Mouse (Mus musculus) yolk sac, embryonic 10.5 days (tissue): Measurements from ENCODE around the gene Igsf3.

Experiments
- DNase-seq: peaks from one replicate; pipeline ENCODE4 v3.0.0-alpha.2; 2017; ENCODE audit warnings: low spot score

The Igsf3 gene

GRCm38 (mm10) chr3:101372345-101372980 is 4.4 kb upstream of the Igsf3 start:
- DNase-seq, result peak; percentile 46

- no peak for DNase-seq
Observed at GRCm38 (mm10) chr3:101377256-101378024, 557 bp downstream of the Igsf3 start.

GRCm38 (mm10) chr3:101378102-101378501 is 1.2 kb downstream of the Igsf3 start:
- DNase-seq, result peak; percentile 49

GRCm38 (mm10) chr3:101379789-101380188 is 2.9 kb downstream of the Igsf3 start:
- no peak for DNase-seq

GRCm38 (mm10) chr3:101381691-101382090 is 4.8 kb downstream of the Igsf3 start:
- peak; percentile 51 for DNase-seq

GRCm38 (mm10) chr3:101382751-101383150 is 5.9 kb downstream of the Igsf3 start:
- no peak for DNase-seq

GRCm38 (mm10) chr3:101386430-101387016 is 9.6 kb downstream of the Igsf3 start:
- peak; percentile 75 for DNase-seq

- no peak for DNase-seq
Observed at GRCm38 (mm10) chr3:101387849-101388248, 11.0 kb downstream of the Igsf3 start.

GRCm38 (mm10) chr3:101389566-101389965 is 12.7 kb downstream of the Igsf3 start:
- no peak for DNase-seq

- DNase-seq, result no peak
Observed at GRCm38 (mm10) chr3:101390472-101390871, 13.6 kb downstream of the Igsf3 start.

- DNase-seq, result no peak
Observed at GRCm38 (mm10) chr3:101391991-101392390, 15.1 kb downstream of the Igsf3 start.

- no peak for DNase-seq
Observed at GRCm38 (mm10) chr3:101393103-101393644, 16.3 kb downstream of the Igsf3 start.

- DNase-seq, result no peak
Observed at GRCm38 (mm10) chr3:101393659-101394539, 17.0 kb downstream of the Igsf3 start.

- DNase-seq, result peak; percentile 69
Observed at GRCm38 (mm10) chr3:101395341-101395740, 18.5 kb downstream of the Igsf3 start.

- no peak for DNase-seq
Observed at GRCm38 (mm10) chr3:101396061-101396460, 19.2 kb downstream of the Igsf3 start.

- DNase-seq, result no peak
Observed at GRCm38 (mm10) chr3:101396726-101397263, 19.9 kb downstream of the Igsf3 start.

GRCm38 (mm10) chr3:101397422-101397821 is 20.5 kb downstream of the Igsf3 start:
- DNase-seq, result no peak

GRCm38 (mm10) chr3:101398071-101398786 is 21.3 kb downstream of the Igsf3 start:
- DNase-seq, result peak; percentile 68

- DNase-seq, result no peak
Observed at GRCm38 (mm10) chr3:101398877-101399276, 22.0 kb downstream of the Igsf3 start.

GRCm38 (mm10) chr3:101401501-101401900 is 24.6 kb downstream of the Igsf3 start:
- DNase-seq, result no peak
